Mouse (Mus musculus) neutrophil, adult 5-6 weeks (primary cell): ENCODE measurements around the gene Hmgcs1. TPM values are rescaled to one million over a fixed set of nuclear protein-coding genes. Genes with fewer than 3 reads are reported as not detected.
"Not testable (repeated sequence)": the region's sequence is repeated elsewhere in the genome, so short reads cannot be mapped to it uniquely, and the experiment has no call there.

Experiments
- ATAC-seq: fragments of 151-379, 151-347 bp; 2 replicates; pipeline ENCODE4 v1.8.0; 2017; ENCODE audit warnings: mild to moderate bottlenecking, moderate TSS enrichment; ENCODE audit not compliant: insufficient number of reproducible peaks, poor library complexity, low FRiP score, severe bottlenecking; ENCODE audit errors: extremely low read depth
- total RNA-seq: library from RNA; stranded (forward); fragments of 200-1000 nt; gene quantifications from 2 replicates; pipeline ENCODE4 v1.2.3, GENCODE M21; 2017

Gene Hmgcs1
- total RNA-seq, 1 experiment from 2014 or later, result 25.7 TPM

DNA sequence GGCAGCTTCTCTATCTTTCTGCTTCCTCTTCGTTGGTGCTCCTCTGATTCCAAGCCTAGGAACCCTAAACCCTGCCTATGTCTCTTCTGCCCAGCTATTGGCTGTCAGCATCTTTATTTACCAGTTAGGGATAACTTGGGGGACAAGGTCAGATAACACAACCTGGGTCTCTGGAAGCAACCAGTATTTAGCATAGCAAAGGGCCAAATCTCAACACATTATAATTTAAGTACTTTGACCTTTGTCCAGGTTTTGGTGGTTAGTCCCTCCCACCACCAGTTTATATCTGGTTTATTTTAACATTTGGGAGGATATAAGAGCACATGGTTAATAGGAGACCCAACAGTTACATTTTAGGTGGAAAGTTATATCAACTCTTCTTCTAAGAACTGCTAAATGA lies 6.3 kb downstream of the Hmgcs1 start:
- no peak for ATAC-seq

GRCm38 (mm10) chr13:119698436-119698835 lies 8.3 kb downstream of the Hmgcs1 start:
- ATAC-seq, result no peak

DNA sequence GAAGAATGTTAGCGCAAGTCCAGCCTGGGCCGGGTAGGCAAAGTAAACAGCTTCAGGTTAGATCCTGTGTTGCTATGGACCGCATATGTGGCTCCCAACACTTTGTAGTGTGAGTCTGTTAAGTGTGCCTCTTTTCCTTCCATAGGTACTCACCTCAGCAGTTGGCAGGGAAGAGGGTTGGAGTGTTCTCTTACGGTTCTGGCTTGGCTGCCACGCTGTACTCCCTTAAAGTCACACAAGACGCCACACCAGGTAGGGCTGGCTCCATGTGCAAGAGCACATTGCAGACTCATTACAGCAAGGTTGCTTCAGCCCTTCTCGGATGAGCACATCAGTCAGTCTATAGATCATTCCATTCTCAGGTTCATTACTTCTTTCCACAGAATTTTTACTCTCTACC lies 14.1 kb downstream of the Hmgcs1 start:
- no peak for ATAC-seq

DNA sequence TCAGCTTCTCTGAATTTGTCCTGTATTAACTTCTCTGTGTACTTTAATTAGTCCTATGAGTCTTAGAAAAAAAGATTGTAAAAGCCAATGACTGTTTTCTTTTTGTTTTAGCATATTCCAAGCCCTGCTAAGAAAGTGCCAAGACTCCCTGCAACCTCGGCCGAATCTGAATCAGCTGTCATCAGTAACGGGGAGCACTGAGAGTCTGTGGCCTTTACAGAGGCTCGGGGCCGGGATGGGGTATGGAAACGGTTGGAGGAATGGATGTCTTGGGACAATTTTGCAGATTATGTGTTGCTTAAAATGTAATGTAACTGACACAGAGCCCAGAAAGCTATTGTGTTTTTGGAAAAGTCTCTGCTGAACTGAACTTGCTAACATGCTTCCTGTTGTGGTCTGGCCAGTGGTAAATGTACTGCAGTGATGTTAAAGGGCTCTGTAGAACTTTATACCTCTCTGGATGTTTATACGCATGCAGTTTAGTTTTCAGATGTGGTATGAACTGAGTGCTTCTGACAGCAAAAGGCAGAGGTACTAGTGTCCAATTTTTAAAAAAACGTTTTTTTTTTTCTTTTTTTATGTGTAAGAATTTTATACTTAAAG lies 16.2 kb downstream of the Hmgcs1 start:
- not testable (repeated sequence) for ATAC-seq

DNA sequence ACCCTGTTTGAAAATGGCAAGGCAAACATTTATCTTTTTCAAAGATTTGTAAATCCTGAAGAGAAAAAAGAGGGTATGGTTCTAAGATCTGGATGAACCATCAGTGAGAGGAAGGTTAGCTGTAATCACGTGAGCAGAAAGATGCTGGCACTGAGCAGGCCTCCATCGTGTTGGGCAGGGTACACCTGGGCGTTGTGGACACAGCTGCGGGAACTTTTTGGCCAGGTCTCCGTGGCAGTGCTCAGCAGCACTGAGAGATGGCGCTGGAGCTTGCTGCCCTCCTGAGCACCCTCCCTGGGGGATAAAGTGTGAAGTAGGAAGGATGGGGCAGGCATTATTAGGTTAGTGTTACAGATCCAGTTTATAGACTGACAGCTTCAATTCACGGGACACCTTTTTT lies 16.8 kb downstream of the Hmgcs1 start:
- ATAC-seq, result no peak

- ATAC-seq, result no peak
Observed at GRCm38 (mm10) chr13:119707906-119708305, 17.7 kb downstream of the Hmgcs1 start.

DNA sequence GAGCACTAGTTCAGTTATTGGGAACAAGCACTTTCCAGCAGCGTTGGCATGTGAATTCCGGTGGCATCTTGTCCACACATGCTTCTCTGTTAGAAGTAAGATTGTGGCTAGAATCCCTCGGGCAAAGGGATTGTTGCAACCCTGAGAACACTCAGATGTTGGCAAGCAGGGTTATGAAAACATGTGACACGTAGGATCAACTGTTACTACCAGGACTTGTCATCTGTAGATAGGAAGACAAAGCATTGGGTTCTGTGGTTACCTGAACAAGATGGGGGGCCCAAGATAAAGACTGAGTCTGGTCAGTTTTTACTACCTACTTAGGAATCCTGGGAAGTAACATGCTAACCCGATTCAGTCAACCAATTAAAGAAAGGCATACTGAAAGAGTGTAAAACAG lies 18.8 kb downstream of the Hmgcs1 start:
- no peak for ATAC-seq

GRCm38 (mm10) chr13:119709388-119710267 lies 19.4 kb downstream of the Hmgcs1 start:
- ATAC-seq, result no peak

GRCm38 (mm10) chr13:119710268-119710610 lies 20.1 kb downstream of the Hmgcs1 start:
- ATAC-seq, result no peak

GRCm38 (mm10) chr13:119712463-119712862 lies 22.3 kb downstream of the Hmgcs1 start:
- no peak for ATAC-seq

DNA sequence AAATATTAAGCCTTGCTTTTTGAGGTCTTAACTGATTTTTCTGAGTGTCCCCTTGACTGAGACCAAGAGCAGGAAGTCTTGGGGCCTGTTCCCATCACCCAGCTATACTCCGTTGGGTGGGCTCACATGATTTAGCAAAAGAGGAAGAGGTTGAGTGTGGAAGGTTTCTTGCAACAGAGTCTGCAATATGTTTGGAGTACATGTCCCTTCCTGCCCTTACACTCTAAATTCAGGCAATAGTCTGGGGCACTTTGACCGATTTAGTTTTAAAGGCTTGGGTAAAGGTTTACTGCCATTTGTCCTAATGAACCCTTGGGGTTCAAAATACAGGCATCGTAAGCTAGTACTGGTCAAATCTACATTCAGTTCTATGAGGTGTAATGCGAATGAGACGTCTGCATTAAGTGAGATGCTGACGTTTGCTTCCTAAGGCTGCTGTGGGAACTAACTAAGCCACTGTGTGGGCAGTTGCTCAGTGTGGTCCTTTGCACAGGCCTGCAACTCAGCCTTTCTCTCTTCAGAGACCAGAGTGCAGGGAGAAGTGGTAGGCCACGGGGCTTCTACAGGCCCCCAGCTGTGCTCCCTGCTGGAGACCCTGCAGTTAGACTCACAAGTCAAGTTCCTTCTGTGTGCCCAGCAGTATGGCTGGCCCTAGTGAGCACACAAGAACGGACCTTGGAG lies 23.1 kb downstream of the Hmgcs1 start:
- no peak for ATAC-seq

DNA sequence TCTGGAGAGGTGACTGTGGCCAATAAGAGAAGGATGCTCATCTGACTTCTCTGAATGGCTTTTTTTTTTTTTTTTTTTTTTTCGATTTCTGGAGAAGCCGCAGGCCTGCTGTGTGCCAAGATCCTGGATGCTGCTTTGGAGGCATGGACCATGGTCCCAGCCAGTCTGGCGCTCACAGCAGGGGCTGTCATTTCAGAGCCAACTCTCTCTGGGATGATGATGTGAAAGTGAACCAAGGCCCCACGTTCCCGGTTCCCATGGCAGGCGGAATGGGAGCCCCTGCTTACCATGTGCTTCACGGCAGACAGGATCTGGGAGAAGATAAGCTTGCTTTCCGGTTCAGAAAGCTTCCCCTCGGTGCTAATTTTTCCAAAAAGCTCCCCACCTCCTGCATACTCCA lies 23.6 kb downstream of the Hmgcs1 start:
- no peak for ATAC-seq

GRCm38 (mm10) chr13:119716105-119716504 lies 25.9 kb downstream of the Hmgcs1 start:
- ATAC-seq, result no peak

DNA sequence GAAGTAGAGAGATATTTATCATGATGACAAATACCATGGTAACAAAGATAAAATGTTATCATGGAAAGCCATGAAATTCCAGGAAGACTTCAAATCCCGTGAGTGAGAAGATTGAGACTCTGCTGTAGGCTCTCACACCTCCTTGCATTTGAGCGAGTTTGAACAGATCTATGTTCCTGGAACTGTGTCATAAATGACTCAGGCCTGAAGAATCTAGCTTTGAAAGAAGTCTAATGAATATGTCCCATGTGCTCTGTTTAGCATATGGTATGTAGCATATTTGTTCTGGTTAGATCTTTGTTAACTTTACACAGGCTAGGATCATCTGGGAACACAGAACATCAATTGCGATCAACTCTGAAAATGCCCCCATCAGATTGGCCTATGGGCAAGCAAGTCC lies 32.3 kb downstream of the Hmgcs1 start:
- ATAC-seq, result no peak

DNA sequence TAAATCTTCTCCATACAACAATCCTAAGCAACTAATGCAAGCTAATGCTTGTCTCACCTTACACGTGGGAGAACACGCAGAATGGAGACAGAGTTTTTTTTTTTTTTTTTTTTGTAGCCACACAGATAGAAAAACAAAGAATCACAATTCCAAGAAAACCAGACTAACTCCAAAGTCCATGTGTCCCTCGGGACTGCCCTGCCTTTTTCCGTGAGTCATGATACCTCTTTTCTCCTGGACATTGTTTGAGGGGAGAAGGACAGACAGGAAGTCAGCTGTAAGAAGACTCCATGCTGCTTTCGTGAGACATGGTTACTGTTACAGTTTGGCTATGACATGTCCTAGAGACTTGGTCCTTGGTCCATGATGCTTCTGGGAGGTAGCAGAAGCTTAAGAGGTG lies 33.2 kb downstream of the Hmgcs1 start:
- ATAC-seq, result no peak

DNA sequence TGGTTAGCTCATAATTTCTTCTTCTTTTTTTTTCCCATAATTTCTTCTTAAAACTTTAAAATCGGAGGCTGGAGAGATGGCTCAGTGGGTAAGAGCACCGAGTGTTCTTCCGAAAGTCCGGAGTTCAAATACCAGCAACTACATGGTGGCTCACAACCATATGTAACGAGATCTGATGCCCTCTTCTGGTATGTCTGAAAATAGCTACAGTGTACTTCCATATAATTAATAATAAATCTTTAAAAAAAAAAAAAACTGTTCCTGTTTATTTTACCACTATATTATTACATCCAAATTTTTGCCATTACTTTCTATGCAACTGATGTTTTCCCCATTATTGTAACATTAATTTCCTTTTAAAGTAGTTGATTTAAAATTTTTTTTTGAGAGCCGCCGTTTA lies 34.4 kb downstream of the Hmgcs1 start:
- ATAC-seq, result no peak

DNA sequence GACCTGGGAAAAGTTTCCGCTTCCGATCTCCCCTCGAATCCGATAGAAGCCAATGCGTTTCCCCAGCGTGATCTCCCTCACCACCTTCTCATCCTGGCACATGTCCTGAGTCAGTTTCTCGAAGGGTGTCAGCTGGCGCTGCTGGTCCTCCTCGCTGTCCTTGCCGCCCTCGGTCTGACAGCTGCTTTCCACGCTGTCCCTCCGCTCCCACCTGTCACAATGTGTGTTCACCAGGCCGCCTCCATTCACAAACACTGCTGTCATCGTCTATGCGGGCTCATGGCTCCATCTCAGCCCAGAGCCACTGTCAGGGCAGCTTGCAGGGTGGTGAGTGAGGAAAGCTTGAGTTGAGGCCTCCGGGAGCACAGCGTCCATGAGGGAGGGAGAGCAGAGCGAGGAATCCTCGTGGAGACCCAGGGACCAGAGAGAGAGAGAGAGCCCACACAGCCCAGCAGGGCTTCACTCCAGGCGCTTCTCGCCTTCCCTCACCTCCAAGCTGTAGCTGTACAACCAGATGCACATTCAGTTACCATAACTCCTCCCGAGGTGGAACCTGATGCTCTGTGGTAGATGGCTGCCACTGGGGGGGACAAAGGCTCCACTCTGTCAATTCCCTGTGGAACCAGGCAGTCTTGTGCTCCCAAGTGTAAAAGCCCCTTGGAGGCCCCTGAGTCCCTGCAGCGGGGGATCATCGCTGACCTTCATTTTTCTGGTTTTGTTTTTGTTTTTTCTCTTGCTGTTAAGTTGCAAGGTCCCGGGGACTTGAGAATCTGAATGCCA lies 37.6 kb downstream of the Hmgcs1 start:
- ATAC-seq, result no peak

GRCm38 (mm10) chr13:119729406-119729805 lies 39.2 kb downstream of the Hmgcs1 start:
- ATAC-seq, result no peak

- no peak for ATAC-seq
Observed at GRCm38 (mm10) chr13:119731448-119731847, 41.3 kb downstream of the Hmgcs1 start.
